Mouse (Mus musculus) c-Kit-positive CD71-positive TER-119-positive erythroid progenitor cells, embryonic 14.5 days (primary cell): ENCODE data around the gene Palmd.

Experiments
- DNase-seq: peaks from one replicate; pipeline ENCODE4 v3.0.0-alpha.2; 2013; ENCODE audit warnings: low spot score

The Palmd gene

GRCm38 (mm10) chr3:116955061-116955460 lies 13.7 kb downstream of the Palmd start:
- DNase-seq: no peak

- no peak for DNase-seq
Observed at GRCm38 (mm10) chr3:116953366-116953765, 15.4 kb downstream of the Palmd start.

GRCm38 (mm10) chr3:116952242-116952899 lies 16.4 kb downstream of the Palmd start:
- no peak for DNase-seq

- no peak for DNase-seq
Observed at GRCm38 (mm10) chr3:116951489-116951888, 17.3 kb downstream of the Palmd start.

GRCm38 (mm10) chr3:116950665-116951115 lies 18.1 kb downstream of the Palmd start:
- DNase-seq: no peak

- DNase-seq: no peak
Observed at GRCm38 (mm10) chr3:116946476-116946875, 22.3 kb downstream of the Palmd start.

GRCm38 (mm10) chr3:116943422-116943821 lies 25.4 kb downstream of the Palmd start:
- DNase-seq: no peak

- DNase-seq: no peak
Observed at GRCm38 (mm10) chr3:116942751-116943150, 26.0 kb downstream of the Palmd start.

- DNase-seq: no peak
Observed at GRCm38 (mm10) chr3:116941559-116942117, 27.1 kb downstream of the Palmd start.

- DNase-seq: no peak
Observed at GRCm38 (mm10) chr3:116940804-116941558, 27.8 kb downstream of the Palmd start.

GRCm38 (mm10) chr3:116936934-116937691 lies 31.7 kb downstream of the Palmd start:
- no peak for DNase-seq

GRCm38 (mm10) chr3:116933158-116933557 lies 35.6 kb downstream of the Palmd start:
- DNase-seq: no peak

GRCm38 (mm10) chr3:116928994-116929393 lies 39.8 kb downstream of the Palmd start:
- DNase-seq: no peak

GRCm38 (mm10) chr3:116923042-116923441 lies 45.7 kb downstream of the Palmd start:
- no peak for DNase-seq

- DNase-seq: no peak
Observed at GRCm38 (mm10) chr3:116921535-116921934, 47.3 kb downstream of the Palmd start.

GRCm38 (mm10) chr3:116917016-116917415 lies 51.8 kb downstream of the Palmd start:
- DNase-seq: no peak

- no peak for DNase-seq
Observed at GRCm38 (mm10) chr3:116914931-116915330, 53.9 kb downstream of the Palmd start.

- DNase-seq: no peak
Observed at GRCm38 (mm10) chr3:116914374-116914773, 54.4 kb downstream of the Palmd start.

GRCm38 (mm10) chr3:116906596-116906995 lies 62.2 kb downstream of the Palmd start:
- DNase-seq: no peak

- no peak for DNase-seq
Observed at GRCm38 (mm10) chr3:116905898-116906297, 62.9 kb downstream of the Palmd start.

GRCm38 (mm10) chr3:116904158-116904557 lies 64.6 kb downstream of the Palmd start:
- peak; percentile 22 for DNase-seq

- no peak for DNase-seq
Observed at GRCm38 (mm10) chr3:116892872-116893271, 75.9 kb downstream of the Palmd start.
